Mouse (Mus musculus): ENCODE measurements around the gene Castor2. TPM values are rescaled to one million over a fixed set of nuclear protein-coding genes. Genes with fewer than 3 reads are reported as not detected.

Castor2 gene
- total and polyA plus RNA-seq, 2 experiments from 2014 or later = 19.3 to 21.9 TPM

DNA sequence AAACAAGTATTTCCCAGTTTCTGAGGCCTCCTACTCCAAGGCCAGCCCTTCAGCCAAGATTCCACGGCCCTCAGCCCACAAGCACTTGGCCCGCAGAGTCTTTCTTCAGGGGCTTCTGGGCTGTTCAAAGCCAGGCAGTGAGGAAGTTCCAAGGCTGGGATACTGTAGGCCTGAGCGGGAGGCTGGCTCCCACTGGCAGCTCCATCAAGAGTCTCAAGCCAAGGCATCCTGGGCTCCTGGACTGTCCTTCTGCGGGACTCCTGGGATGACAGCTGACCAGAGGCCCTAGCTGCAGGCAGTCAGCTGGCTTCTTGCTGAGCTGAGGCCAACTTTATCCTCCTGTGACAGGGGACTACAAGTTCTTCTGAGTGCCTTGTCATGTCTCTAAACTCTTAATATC, 48.6 kb downstream of the Castor2 start:
- no peak for DNase-seq
- H3K9me3 ChIP-seq (ENCODE audit: low read length) = no peaks in the 10 kb centered on the region
- H3K36me3 ChIP-seq (ENCODE audit: insufficient read depth) = peaks cover 50% of the 10 kb centered on the region
- 86% methylated on average over 4 of the region's 4 CpGs for WGBS
- no peak overlapping the region for H3K4me3 ChIP-seq (ENCODE audit: low read depth, low read length)
- no peak overlapping the region for H3K9ac ChIP-seq
- no peaks in the 10 kb centered on the region for H3K4me1 ChIP-seq (ENCODE audit: insufficient read depth)
- no peak overlapping the region for H3K4me2 ChIP-seq (ENCODE audit: low read depth)
- H3K27me3 ChIP-seq (ENCODE audit: insufficient read depth, low read length) = no peaks in the 10 kb centered on the region
- H3K27ac ChIP-seq (ENCODE audit: low read depth, low read length) = no peak overlapping the region
- no peak for TF ChIP-seq CTCF (IDR thresholded peaks at IDR 0.05; ENCODE audit: low read depth)
- ATAC-seq = no peak

DNA sequence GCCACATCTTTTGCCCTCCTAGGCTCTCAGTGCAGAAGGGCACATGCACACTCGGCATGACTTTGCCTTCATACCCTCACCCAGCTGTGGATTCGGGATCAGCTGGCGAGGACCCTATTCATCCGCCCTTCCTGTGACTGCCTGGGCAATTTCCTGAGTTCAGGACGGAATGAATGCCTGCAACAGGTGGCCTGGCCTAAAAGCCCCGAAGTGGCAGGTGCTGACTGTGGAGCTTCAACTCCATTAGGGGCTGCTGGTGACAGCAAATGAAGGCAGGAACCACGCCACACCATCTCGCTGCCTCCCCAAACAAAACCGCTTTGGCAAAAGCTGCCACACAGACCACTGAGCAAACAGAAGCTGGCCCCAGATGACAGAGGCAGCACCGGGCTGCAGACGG, 52.4 kb downstream of the Castor2 start:
- H3K9me3 ChIP-seq (ENCODE audit: low read length) = no peaks in the 10 kb centered on the region
- H3K4me2 ChIP-seq (ENCODE audit: low read depth) = no peak overlapping the region
- WGBS = 88% methylated on average over 11 of the region's 11 CpGs
- no peak overlapping the region for H3K27ac ChIP-seq (ENCODE audit: low read depth, low read length)
- H3K36me3 ChIP-seq (ENCODE audit: insufficient read depth) = peaks cover 50% of the 10 kb centered on the region
- H3K9ac ChIP-seq = no peak overlapping the region
- no peaks in the 10 kb centered on the region for H3K4me1 ChIP-seq (ENCODE audit: insufficient read depth)
- H3K4me3 ChIP-seq (ENCODE audit: low read depth, low read length) = no peak overlapping the region
- ATAC-seq (no peak), DNase-seq (no peak)
- no peak for TF ChIP-seq CTCF (IDR thresholded peaks at IDR 0.05; ENCODE audit: low read depth)
- no peaks in the 10 kb centered on the region for H3K27me3 ChIP-seq (ENCODE audit: insufficient read depth, low read length)

DNA sequence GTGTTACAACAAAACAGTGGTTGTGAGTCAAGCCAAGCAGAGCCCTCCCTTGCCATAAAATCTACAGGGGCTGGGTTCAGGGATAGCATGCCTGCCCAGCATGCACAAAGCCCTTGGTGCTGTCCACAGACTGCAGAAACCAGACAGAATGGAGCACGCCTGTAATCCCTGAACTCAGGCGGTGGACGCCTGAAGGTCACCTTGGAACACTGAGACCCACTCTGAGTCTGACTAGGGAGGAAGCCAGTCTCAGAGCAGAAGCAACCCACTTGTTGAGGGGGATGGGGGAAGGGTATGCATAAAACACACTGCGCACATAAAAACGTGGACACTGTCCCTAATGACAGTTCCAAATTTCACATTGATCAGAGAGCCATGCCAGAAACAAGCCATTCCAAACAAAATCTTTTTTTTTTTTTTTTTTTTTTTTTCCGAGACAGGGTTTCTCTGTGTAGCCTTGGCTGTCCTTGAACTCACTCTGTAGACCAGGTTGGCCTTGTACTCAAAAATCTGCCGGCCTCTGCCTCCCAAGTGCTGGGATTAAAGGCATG, 56.5 kb downstream of the Castor2 start:
- no peaks in the 10 kb centered on the region for H3K4me1 ChIP-seq (ENCODE audit: insufficient read depth)
- H3K27ac ChIP-seq (ENCODE audit: low read depth, low read length) = no peak overlapping the region
- peaks cover 40% of the 10 kb centered on the region for H3K36me3 ChIP-seq (ENCODE audit: insufficient read depth)
- DNase-seq (no peak), ATAC-seq (no peak)
- 89% methylated on average over 7 of the region's 7 CpGs for WGBS
- no peaks in the 10 kb centered on the region for H3K9me3 ChIP-seq (ENCODE audit: low read length)
- no peak overlapping the region for H3K9ac ChIP-seq
- H3K27me3 ChIP-seq (ENCODE audit: insufficient read depth, low read length) = no peaks in the 10 kb centered on the region
- H3K4me3 ChIP-seq (ENCODE audit: low read depth, low read length) = no peak overlapping the region
- no peak for TF ChIP-seq CTCF (IDR thresholded peaks at IDR 0.05; ENCODE audit: low read depth)
- H3K4me2 ChIP-seq (ENCODE audit: low read depth) = no peak overlapping the region

GRCm38 (mm10) chr5:134164688-134165087, 65.2 kb downstream of the Castor2 start:
- H3K4me1 ChIP-seq (ENCODE audit: insufficient read depth) = no peaks in the 10 kb centered on the region
- no peak overlapping the region for H3K4me2 ChIP-seq (ENCODE audit: low read depth)
- 42% methylated on average over 5 of the region's 5 CpGs for WGBS
- H3K4me3 ChIP-seq (ENCODE audit: low read depth, low read length) = no peak overlapping the region
- no peak overlapping the region for H3K9ac ChIP-seq
- ATAC-seq (no peak), DNase-seq (no peak)
- H3K27ac ChIP-seq (ENCODE audit: low read depth, low read length) = no peak overlapping the region
- TF ChIP-seq CTCF (IDR thresholded peaks at IDR 0.05; ENCODE audit: low read depth) = no peak
- no peaks in the 10 kb centered on the region for H3K9me3 ChIP-seq (ENCODE audit: low read length)
- no peaks in the 10 kb centered on the region for H3K27me3 ChIP-seq (ENCODE audit: insufficient read depth, low read length)
- peaks cover 21% of the 10 kb centered on the region for H3K36me3 ChIP-seq (ENCODE audit: insufficient read depth)

- no peaks in the 10 kb centered on the region for H3K9me3 ChIP-seq (ENCODE audit: low read length)
- peaks cover 16% of the 10 kb centered on the region for H3K36me3 ChIP-seq (ENCODE audit: insufficient read depth)
- H3K4me1 ChIP-seq (ENCODE audit: insufficient read depth) = no peaks in the 10 kb centered on the region
- no peak overlapping the region for H3K4me2 ChIP-seq (ENCODE audit: low read depth)
- no peak for TF ChIP-seq CTCF (IDR thresholded peaks at IDR 0.05; ENCODE audit: low read depth)
- H3K27ac ChIP-seq (ENCODE audit: low read depth, low read length) = no peak overlapping the region
- ATAC-seq = no peak
- H3K9ac ChIP-seq = no peak overlapping the region
- DNase-seq = no peak
- WGBS = 94% methylated on average over 7 of the region's 7 CpGs
- no peak overlapping the region for H3K4me3 ChIP-seq (ENCODE audit: low read depth, low read length)
- no peaks in the 10 kb centered on the region for H3K27me3 ChIP-seq (ENCODE audit: insufficient read depth, low read length)
Observed at GRCm38 (mm10) chr5:134166642-134167041, 67.1 kb downstream of the Castor2 start.

DNA sequence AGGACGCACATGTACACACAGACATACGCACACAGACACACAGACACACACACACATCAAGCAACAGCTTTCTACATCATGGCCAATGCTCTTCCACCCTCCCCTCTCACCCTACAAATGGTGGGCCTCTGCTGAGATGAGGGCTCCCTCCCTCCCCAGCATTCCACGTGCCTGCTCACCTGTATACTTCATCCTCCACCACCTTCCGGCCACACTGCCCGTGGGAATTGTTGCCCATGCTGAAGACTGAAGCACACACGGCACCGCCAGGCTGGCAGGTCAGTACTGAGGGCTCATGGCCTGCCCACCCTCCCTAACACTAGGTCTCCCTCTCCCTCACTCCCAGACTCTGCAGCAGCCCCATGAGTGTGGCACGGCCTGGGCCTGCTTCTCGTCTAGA, 68.5 kb downstream of the Castor2 start:
- peaks cover 19% of the 10 kb centered on the region for H3K36me3 ChIP-seq (ENCODE audit: insufficient read depth)
- ATAC-seq = no peak

DNA sequence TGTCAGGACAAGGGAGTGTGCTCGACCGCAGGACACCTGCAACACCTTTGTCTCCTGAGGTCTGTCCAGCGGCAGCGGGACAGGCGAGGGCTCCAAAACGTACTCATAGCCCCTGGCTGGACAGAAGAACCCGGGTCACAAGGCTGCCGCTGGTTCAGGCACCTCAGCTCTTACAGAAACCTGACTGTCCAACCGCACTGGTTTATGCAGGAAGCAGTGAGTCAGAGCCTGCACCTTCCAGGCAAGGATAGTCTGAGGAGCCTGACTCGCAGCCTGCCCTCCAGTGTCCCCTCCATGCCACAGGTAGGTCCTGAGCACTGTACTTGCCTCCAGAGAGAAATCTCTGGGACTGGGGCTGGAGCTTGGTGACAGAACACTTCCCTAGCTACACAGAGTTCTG, 69.7 kb downstream of the Castor2 start:
- H3K27me3 ChIP-seq (ENCODE audit: insufficient read depth, low read length) = no peaks in the 10 kb centered on the region
- 93% methylated on average over 10 of the region's 10 CpGs for WGBS
- no peak for TF ChIP-seq CTCF (IDR thresholded peaks at IDR 0.05; ENCODE audit: low read depth)
- no peak for ATAC-seq
- peaks cover 16% of the 10 kb centered on the region for H3K36me3 ChIP-seq (ENCODE audit: insufficient read depth)
- H3K9me3 ChIP-seq (ENCODE audit: low read length) = no peaks in the 10 kb centered on the region
- DNase-seq = no peak
- no peak overlapping the region for H3K4me3 ChIP-seq (ENCODE audit: low read depth, low read length)
- H3K4me2 ChIP-seq (ENCODE audit: low read depth) = no peak overlapping the region
- no peaks in the 10 kb centered on the region for H3K4me1 ChIP-seq (ENCODE audit: insufficient read depth)
- no peak overlapping the region for H3K27ac ChIP-seq (ENCODE audit: low read depth, low read length)
- H3K9ac ChIP-seq = no peak overlapping the region

More for the DNA sequence above, 68.5 kb downstream of the Castor2 start:
- WGBS = 90% methylated on average over 9 of the region's 9 CpGs
- no peak overlapping the region for H3K4me2 ChIP-seq (ENCODE audit: low read depth)
- no peak overlapping the region for H3K27ac ChIP-seq (ENCODE audit: low read depth, low read length)
- DNase-seq = no peak
- no peaks in the 10 kb centered on the region for H3K27me3 ChIP-seq (ENCODE audit: insufficient read depth, low read length)
- no peak overlapping the region for H3K4me3 ChIP-seq (ENCODE audit: low read depth, low read length)
- no peak for TF ChIP-seq CTCF (IDR thresholded peaks at IDR 0.05; ENCODE audit: low read depth)
- no peaks in the 10 kb centered on the region for H3K9me3 ChIP-seq (ENCODE audit: low read length)
- H3K9ac ChIP-seq = no peak overlapping the region
- no peaks in the 10 kb centered on the region for H3K4me1 ChIP-seq (ENCODE audit: insufficient read depth)
